Mouse (Mus musculus) thymus, adult 18-20 months (tissue): Measurements from ENCODE around the gene Mmp15.
"Not testable (repeated sequence)": the region's sequence is repeated elsewhere in the genome, so short reads cannot be mapped to it uniquely, and the experiment has no call there.

Experiments used
- DNase-seq, 2 experiments: peaks; one replicate each; pipeline ENCODE4 v3.0.0; 2022; ENCODE audit warnings: mixed read lengths in 2 of 2

The Mmp15 gene

DNA sequence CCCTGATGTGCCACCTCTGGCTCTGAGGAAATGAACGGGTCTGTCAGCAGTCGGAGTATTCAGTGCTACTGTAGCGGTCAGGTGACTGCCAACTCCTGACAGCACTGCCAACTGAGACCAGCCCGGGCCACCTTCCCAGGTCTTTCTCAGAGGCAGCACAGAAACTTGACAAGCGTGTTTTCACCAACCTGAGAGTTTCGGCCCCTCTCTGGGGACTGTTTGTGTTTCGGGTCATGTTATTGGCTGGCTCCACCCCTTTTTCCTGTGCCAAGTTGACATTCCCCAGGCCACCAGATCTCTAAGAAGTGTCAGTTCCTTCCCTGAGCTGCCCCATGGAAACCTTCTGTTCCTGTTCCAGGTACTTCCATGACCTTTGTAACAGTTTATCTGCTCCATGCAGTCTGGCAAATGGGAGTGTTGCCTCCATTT lies 25.8 kb downstream of the Mmp15 start:
- DNase-seq, result no peak

- DNase-seq, result not testable (repeated sequence)
These were observed 26.9 kb downstream of the Mmp15 start for GRCm38 (mm10) chr8:95378928-95379327.

DNA sequence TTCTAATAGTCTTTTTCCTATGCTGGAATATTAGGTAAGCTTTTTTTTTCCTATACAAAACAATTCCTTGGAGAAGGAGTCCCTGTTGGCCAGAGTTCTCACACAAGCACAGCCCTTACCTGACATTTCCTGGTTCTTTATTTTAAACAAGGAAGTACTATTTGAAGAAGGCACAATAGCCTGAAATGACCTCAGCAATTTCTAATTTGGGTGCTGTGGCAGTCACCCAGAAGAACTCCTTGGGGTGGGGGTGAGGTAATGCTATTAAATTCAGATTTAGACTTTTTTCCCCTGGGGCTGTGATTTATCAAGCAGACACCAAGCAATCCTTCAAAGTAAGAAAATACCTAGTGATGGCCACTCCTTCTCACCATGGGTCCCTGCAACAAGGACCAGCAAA lies 28.9 kb downstream of the Mmp15 start:
- DNase-seq, result no peak

DNA sequence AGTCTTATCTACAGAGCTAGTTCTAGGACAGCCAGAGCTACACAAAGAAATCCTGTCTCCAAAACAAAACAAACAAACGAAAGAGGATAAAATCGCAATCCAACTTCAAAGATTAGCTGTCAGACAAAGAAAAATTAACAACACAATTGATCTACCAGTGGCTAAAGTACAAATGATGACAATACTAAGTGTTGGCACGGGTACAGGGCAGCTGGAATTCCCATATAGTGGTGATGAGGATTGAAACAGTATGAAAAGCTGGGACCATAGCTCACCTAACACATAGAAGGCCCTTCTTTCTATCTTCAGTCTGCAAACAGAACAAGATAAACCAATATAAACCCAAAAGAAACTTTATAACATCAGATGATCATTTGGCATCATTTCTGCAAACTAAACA lies 29.5 kb downstream of the Mmp15 start:
- DNase-seq, result no peak

GRCm38 (mm10) chr8:95384501-95384900 lies 32.4 kb downstream of the Mmp15 start:
- DNase-seq, result no peak

DNA sequence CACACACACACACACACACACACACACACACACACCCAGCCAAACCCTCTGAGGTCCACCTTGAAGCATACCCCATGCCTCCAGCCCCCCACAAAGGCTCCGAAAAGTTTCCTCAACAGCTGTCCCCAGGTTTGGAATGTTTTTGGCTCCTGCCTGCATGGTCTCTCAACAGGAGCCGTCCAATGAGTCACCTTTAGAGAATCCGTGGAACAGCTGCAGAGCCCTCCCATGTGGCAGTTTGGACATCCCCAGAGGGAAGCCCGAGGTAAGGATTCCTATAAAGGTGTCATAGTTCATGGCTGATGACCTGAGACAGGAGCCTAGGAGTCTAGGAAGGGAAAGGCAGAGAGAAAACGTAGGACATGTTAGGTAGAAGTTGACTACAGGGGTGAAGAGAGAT lies 34.0 kb downstream of the Mmp15 start:
- no peak for DNase-seq

GRCm38 (mm10) chr8:95387221-95387620 lies 35.2 kb downstream of the Mmp15 start:
- no peak for DNase-seq

- DNase-seq, result no peak
These were observed 35.9 kb downstream of the Mmp15 start for GRCm38 (mm10) chr8:95387936-95388335.

- DNase-seq, result peak in 1 of 2 experiments; percentile 32
These were observed 38.2 kb downstream of the Mmp15 start for GRCm38 (mm10) chr8:95390312-95390711.

DNA sequence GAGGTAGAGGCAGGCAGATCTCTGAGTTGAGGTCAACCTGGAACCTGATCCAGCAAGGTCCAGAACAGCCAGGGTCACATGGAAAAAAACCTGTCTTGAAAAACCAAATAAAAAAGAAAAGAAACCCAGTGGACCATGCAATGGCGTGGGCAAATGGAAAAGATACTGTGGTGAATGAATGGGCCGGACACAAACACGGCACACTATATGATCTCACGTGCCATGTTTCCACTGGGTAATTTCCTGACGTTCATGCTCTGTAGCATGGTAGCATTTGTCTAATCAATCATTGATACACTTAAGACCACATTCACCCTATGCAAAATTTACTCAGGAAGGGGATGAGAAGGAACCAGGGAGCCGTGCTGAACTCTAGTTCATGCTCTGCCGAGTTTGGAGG lies 39.0 kb downstream of the Mmp15 start:
- no peak for DNase-seq

DNA sequence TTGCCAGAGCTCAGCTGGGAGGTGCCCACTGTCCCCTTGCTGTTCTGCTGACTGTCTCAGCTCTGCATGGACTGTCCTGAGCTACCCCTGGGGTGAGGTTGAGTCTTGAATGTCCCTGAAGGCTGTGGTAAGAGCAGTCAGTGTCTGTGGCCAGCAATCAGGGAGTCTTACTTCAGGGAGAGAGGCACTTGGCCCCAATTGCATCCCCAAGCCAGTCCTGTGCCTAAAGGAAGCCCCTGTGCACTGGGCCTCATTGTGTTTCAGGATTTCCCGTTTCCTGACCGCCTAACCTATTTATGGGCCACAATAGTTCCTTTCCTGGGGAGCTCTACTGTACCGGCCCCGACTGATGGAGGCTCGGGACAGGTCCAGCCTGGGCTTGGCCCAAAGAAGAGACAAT lies 40.5 kb downstream of the Mmp15 start:
- DNase-seq, result no peak

DNA sequence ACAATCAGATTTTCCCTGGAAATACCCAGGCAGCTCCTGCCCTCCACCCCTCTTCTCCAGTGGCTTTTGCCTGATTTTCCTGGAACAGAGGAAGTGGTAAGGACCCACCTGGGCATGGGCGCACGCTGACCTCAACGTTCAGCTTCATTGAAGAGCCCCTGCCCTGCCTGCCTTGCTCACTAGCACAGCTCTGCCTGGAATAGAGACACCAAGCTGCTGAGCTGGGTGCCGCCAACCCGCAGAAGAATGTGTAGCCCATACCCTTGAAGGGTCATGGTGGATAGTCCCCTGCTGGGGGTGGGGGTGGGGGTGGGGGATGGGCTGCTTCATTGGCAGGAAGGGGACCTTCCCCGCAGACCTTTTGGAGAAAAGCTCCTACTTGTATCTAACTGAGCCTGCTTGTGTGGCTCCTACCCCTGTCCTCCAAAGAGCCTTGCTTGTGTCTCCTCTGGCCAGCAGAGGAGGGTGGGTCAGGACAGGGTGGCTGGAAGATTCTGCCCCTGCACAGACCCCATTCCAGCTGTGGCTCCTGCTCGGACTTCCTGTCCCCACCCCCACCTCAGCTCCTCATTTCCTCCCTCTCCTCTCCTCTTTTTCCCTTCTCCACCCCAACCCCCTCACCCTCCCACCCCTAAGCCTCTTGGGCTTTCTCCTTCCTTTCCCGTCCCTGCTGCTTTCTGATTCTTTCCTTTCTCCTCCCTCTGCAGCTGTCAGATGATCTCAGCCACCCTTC lies 43.3 kb downstream of the Mmp15 start:
- no peak for DNase-seq

DNA sequence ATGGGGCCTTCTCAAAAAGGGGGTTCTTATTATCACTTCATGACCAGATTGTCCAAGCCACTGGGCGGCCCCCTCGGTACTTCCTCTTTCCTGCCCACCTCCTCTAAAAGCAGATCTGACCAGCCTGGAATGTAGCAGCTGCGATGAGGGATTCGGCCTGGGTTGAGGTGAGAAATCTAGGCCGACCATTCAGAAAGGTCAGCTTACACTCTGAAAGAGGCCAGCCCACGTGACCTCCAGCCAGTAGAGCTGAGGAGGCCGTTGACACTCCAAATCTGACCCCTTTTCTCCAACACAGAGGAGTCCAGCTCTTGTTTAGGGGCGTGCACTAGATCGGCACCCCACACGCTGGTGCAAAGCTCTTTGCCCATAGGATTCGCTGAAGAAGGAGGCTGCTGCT lies 44.7 kb downstream of the Mmp15 start:
- no peak for DNase-seq

DNA sequence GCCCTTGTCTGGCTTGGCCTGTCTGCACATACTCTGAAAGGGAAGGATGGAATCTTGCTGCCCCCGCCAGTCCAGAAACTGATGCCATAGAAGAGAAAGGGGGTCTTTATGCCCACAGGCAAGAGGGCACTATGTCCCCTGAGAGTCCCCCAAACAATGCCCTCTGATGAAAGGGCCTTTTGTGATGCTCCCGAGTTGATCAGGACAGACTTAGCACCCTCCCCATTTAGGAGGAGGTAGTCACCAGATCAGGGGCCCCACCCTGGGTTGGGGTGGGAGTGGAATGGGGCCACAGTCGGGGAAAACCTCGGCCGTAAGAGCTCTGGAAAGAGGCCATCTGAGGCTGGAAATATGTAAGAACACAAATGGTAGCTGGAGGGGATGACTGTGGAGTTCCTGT lies 45.1 kb downstream of the Mmp15 start:
- no peak for DNase-seq

- no peak for DNase-seq
These were observed 47.1 kb downstream of the Mmp15 start for GRCm38 (mm10) chr8:95399131-95399530.

DNA sequence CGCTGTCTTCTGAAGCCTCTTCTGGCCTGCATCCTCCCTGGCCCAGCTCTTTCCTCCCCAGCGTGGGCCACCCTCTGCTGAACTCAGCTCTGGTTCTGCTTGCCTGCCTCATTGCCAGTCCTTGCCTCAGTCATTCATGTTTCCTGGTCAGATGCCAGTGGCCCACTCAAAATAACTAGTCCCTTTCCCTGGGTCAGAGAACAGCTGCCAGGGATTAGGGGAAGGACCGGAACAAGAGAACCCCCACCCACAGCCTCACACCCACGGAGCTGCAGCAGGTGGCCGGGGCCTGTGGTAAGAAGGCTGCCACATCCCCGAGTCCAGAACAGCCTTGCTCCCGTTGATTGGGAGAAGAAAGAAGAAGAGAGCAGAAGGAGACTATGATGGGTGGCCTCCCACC lies 49.0 kb downstream of the Mmp15 start:
- DNase-seq, result no peak

DNA sequence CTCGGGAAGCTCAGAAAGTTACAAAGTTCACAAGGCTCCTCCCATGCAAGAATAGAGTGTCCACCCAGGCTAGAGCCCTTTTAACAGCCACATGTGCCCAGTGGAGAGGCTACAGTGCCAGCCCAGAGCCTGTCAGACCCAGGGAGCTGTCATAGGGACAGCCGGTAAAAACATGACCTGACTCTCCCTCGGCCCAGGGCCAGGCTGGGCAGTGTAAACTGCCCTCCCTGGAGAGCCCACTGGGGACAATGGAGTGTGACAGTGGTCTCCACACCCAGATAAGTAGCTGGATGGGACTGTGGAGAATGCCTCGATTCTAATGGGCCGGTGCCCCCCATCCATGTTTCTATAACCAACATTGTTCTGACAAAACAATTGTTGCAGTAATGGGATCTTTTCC lies 57.5 kb downstream of the Mmp15 start:
- DNase-seq, result no peak

DNA sequence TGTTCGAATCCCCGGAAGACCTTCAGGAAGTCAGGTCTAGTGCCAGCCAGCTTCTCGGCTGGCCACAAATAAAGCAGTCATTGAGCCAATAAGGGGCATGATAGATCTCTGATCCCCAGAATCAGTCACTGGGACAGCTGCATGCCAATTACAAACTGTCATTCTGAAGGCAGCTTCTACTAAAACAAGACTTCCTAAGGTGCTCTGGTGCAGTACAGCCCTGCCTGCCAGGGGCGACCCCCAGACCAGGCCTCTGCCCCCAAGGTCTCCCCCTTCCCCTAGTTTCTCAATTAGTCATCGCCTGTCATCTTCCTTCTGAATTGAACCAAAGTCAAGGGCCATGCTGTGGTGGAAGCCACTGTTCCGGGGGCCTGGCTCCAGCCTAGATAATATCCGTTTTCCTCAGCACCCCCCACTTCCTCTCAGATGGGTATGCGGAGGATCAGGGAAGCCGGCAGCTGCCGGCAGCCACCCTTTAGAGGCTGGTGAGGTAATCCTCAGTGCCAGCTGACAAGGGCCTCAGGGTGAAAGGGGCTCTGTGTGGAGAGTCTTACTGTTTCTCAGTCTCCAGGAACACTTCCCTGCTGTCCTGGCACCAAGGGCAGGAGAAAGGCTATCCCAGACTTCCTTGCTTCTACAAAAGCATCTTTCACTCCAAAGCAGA lies 59.4 kb downstream of the Mmp15 start:
- no peak for DNase-seq

DNA sequence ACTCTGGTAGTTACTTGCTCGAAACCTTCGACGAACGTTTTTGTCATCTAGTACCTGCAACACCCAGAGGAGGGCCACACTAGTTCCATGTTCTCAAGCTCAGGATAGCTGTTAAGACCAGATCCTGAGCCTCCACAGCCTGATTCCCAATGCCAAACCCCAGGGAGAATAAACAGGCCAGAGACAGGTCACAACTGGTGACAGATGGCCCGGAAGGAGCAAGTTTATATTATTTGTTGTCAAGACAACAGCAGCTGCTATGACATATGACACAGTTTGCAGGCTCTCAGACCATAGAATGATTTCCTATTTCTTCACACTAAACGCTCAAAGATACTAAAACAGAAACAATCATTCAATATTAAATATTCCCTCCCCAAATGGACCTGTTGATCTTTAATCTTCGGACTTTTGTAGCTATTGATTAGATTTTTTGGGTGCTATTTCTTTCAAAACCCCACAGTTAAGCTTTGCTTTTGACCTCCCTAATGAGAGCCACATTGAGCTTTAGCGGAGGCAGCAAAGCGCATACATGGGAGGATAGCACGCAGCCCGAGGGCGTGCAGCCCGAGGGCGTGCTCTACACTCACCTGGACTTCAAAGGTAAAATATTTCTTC lies 70.2 kb downstream of the Mmp15 start:
- DNase-seq, result no peak
